Mouse (Mus musculus) cortical plate, adult 2 months (tissue): Measurements from ENCODE around the gene Mageb4. TPM values are rescaled to one million over a fixed set of nuclear protein-coding genes. Genes with fewer than 3 reads are reported as not detected.
"Not testable (repeated sequence)": the region's sequence is repeated elsewhere in the genome, so short reads cannot be mapped to it uniquely, and the experiment has no call there.

Experiments used
- H3K27ac ChIP-seq: fragments of 200-500 bp; 2 replicates; pipeline ENCODE4 v1.5.1; 2012; ENCODE audit warnings: low read length, control low read depth, inconsistent platforms; ENCODE audit not compliant: insufficient read depth
- H3K4me1 ChIP-seq: fragments of 200-500 bp; 2 replicates; pipeline ENCODE4 v1.6.1; 2011; ENCODE audit warnings: low read length; ENCODE audit not compliant: control insufficient read depth, insufficient read depth
- H3K4me3 ChIP-seq: fragments of 200-500 bp; 2 replicates; pipeline ENCODE4 v1.5.1; 2011; ENCODE audit warnings: mild to moderate bottlenecking, low read length, control low read depth; ENCODE audit not compliant: insufficient read depth
- CTCF ChIP-seq: fragments of 200-500 bp; IDR thresholded peaks from 2 replicates; pipeline ENCODE4 v1.5.1; 2011; ENCODE audit warnings: mild to moderate bottlenecking, control low read depth, low read length; ENCODE audit not compliant: insufficient read depth; ENCODE audit errors: extremely low read depth
- POLR2A ChIP-seq: fragments of 200-500 bp; IDR thresholded peaks from 2 replicates; pipeline ENCODE4 v1.6.1; 2011; ENCODE audit warnings: mild to moderate bottlenecking, low read length, control low read depth; ENCODE audit not compliant: insufficient read depth; ENCODE audit errors: extremely low read depth
- polyA plus RNA-seq: library from polyadenylated mRNA; depleted of rRNA; stranded (reverse); fragments of >200 nt; gene quantifications from 2 replicates; pipeline ENCODE4 v1.2.3, GENCODE M21; 2012; rRNA removed

Mageb4 gene
- not detected in 2 replicates for polyA plus RNA-seq

DNA sequence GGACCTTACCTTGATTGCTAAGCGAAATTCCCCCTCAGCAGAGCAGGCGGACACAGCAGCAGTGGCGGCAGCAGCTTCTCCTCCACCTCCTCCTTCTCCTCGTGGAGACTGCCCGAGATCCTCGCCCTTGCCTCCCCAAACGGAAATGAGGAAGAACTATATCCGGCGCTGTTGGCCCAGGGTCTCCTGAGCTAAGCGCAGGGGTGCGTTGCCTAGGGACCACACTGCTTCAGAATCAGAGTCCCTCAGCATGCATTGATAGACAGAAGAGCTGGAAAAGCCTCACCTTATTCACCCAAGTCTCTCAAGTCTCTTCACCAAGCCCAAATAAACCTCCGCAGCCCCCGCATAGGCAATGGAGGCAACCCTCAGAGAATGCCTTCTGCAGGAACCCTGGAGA is at the start of gene Mageb4:
Gene Mageb4, minus strand, starts transcription at position 101 of the 400 bp plus-strand sequence.
- not testable (repeated sequence) for H3K4me3 ChIP-seq, H3K4me1 ChIP-seq, H3K27ac ChIP-seq

DNA sequence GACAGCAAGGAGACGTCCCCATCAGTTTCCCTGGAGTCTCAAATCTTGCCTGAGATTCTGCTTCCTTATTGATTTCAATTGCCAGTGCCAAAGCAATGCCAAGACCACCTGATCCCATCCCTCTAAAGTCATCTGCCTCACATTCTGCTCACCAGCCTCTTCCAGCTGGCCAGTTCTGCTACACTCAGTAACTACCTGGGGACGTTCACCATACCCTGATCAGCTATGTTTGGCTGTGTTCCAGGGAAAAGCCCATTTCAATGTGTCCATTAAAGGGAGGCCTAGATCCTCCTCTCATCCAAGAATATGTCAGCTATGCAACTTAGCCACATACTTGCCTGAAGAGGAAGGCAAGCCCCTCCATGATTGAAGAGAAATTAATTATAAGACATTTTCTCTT is 20.3 kb downstream of the Mageb4 start:
- not testable (repeated sequence) for H3K4me3 ChIP-seq, H3K27ac ChIP-seq, H3K4me1 ChIP-seq

DNA sequence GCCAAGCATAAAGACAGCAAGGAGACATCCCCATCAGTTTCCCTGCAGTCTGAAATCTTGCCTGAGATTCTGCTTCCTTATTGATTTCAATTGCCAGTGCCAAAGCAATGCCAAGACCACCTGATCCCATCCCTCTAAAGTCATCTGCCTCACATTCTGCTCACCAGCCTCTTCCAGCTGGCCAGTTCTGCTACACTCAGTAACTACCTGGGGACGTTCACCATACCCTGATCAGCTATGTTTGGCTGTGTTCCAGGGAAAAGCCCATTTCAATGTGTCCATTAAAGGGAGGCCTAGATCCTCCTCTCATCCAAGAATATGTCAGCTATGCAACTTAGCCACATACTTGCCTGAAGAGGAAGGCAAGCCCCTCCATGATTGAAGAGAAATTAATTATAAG is 58.9 kb downstream of the Mageb4 start:
- H3K27ac ChIP-seq, H3K4me3 ChIP-seq, H3K4me1 ChIP-seq: not testable (repeated sequence)

DNA sequence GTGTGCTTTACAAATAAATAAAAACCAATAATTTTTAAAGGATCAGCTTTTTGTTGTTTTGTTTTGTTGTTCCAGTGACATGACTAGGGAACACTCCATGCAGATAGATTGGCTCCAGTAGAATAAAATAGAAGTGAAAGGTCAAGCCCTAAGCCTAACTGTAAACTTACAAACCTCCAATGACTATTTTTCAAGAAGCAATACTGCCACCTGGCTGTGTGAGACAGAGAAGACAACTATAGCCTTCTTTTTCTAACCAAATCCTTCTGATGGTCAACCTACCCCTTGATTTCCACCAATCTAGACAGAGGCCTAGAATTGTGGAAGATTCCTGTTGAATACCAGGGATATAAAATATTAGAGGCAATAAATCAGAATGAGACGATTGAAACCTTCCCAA is 67.6 kb downstream of the Mageb4 start:
- Histone ChIP-seq H3K4me3 (no peak overlapping the region), H3K27ac (no peak overlapping the region), H3K4me1 (no peaks in the 10 kb centered on the region)
- TF ChIP-seq POLR2A = no peak
- no peak for TF ChIP-seq CTCF

Other genes with a start within 250 kb of the Mageb4 start
- gene Nr0b1, start 113.3 kb downstream of the Mageb4 start, polyA plus RNA-seq = 0.08 TPM in 2 replicates